8 mouse cellular contexts compared by ENCODE assay signal in the genomic region with DNA sequence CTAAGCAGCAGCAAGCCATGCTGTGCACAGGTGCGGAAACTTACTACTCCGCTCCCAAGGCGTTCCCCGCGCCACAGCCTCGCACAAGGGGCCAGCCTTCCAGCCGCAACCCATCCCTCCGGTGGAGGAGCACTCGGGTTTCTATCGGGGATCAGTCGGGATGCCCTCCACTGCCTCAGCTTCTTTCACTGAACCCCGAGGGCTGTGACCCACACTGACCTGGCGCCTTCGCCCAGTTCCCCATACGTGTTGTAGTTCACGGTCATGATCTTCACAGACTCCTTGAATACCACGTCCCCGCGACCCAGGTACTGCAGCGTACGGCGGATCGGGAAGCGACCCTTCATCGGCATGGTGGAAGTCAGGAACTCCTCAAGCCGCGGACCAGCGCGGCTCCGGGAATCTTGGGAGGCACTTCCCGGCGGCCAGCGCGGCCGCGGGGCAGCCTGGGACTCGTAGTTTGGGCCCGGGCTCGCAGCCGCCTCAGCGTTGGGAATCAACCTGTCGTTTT. TPM values are rescaled to one million over a fixed set of nuclear protein-coding genes. Genes with fewer than 3 reads are reported as not detected.
A peak's percentile ranks its signal among the peaks of the same experiment; 100 is the strongest.
DNase-seq lines count a peak whose midpoint lies in the region; ATAC-seq and TF ChIP-seq lines count a peak whose summit lies in the region.

Mrps25 (minus strand) TSS at position 413 of the 511 bp plus-strand sequence.

- peak; percentile 94 for TF ChIP-seq POLR2A in ES-Bruce4 (IDR thresholded peaks at IDR 0.05; ENCODE audit: insufficient read depth, low read length)

- TF ChIP-seq EP300 in ES-Bruce4 (IDR thresholded peaks at IDR 0.05; ENCODE audit: insufficient read depth, low read depth, low read length), result no peak
- no peak for TF ChIP-seq EP300 in liver, embryonic 14.5 days (IDR thresholded peaks at IDR 0.05; ENCODE audit: low read depth)
- no peak for TF ChIP-seq EP300 in stomach, postnatal 0 days (optimal IDR thresholded peaks at IDR 0.05)

- under 1% methylated on average over 42 of the region's 42 CpGs for WGBS in forebrain, embryonic 12.5 days
- WGBS in heart, embryonic 16.5 days, result under 1% methylated on average over 42 of the region's 42 CpGs
- WGBS in liver, embryonic 14.5 days (ENCODE audit: insufficient replicate concordance), result under 1% methylated on average over 42 of the region's 42 CpGs
- under 1% methylated on average over 42 of the region's 42 CpGs for WGBS in neural tube, embryonic 12.5 days
- 2% methylated on average over 42 of the region's 42 CpGs for WGBS in stomach, postnatal 0 days

- TF ChIP-seq CTCF in ES-Bruce4 (IDR thresholded peaks at IDR 0.05; ENCODE audit: low read depth, low read length), result no peak
- TF ChIP-seq CTCF in liver, embryonic 14.5 days (IDR thresholded peaks at IDR 0.05; ENCODE audit: low read depth), result no peak
- TF ChIP-seq CTCF in stomach, postnatal 0 days (IDR thresholded peaks at IDR 0.05; ENCODE audit: low read depth), result no peak

- H3K9me3 ChIP-seq in ES-Bruce4 (replicated peaks; ENCODE audit: control insufficient read depth, insufficient read depth, low read length, poor library complexity, severe bottlenecking), result no peaks in the 10 kb centered on the region
- H3K9me3 ChIP-seq in forebrain, embryonic 12.5 days, result 0 out of 2 replicates have a peak, but pooled peaks cover 4% of the 10 kb centered on the region
- H3K9me3 ChIP-seq in heart, embryonic 16.5 days (replicated peaks; ENCODE audit: control insufficient read depth, low read length), result peaks cover 9% of the 10 kb centered on the region
- H3K9me3 ChIP-seq in liver, embryonic 14.5 days (ENCODE audit: control insufficient read depth, low read length), result no peaks in the 10 kb centered on the region
- H3K9me3 ChIP-seq in neural tube, embryonic 12.5 days, result 0 out of 2 replicates have a peak, but pooled peaks cover 5% of the 10 kb centered on the region
- 0 out of 2 replicates have a peak, but pooled peaks cover 2% of the 10 kb centered on the region for H3K9me3 ChIP-seq in stomach, postnatal 0 days (ENCODE audit: control insufficient read depth, low read length)

- peak within 1 kb of the TSS; percentile 78 for H3K4me3 ChIP-seq in ES-Bruce4 (ENCODE audit: low read depth, low read length)
- H3K4me3 ChIP-seq in forebrain, embryonic 12.5 days (replicated peaks), result peak within 1 kb of the TSS; percentile 73
- peak within 1 kb of the TSS; percentile 90 for H3K4me3 ChIP-seq in heart, embryonic 16.5 days (ENCODE audit: low read length)
- H3K4me3 ChIP-seq in liver, embryonic 14.5 days (ENCODE audit: insufficient read depth in 1 of 2, low read depth in 2 of 2, low read length in 2 of 2), result peak within 1 kb of the TSS; percentile 72 to 89
- H3K4me3 ChIP-seq in neural tube, embryonic 12.5 days, result peak within 1 kb of the TSS; percentile 81
- H3K4me3 ChIP-seq in stomach, postnatal 0 days (ENCODE audit: low read depth, low read length), result peak within 1 kb of the TSS; percentile 88

- no peak within 1 kb of the TSS for H3K27ac ChIP-seq in ES-Bruce4 (ENCODE audit: insufficient read depth, low read length)
- peak within 1 kb of the TSS; percentile 32; the same call in 1 of the 2 replicates for H3K27ac ChIP-seq in forebrain, embryonic 12.5 days
- H3K27ac ChIP-seq in heart, embryonic 16.5 days (ENCODE audit: low read length), result peak within 1 kb of the TSS; percentile 80
- no peak within 1 kb of the TSS; the same call in 1 of the 2 replicates for H3K27ac ChIP-seq in liver, embryonic 14.5 days
- no peak within 1 kb of the TSS for H3K27ac ChIP-seq in neural tube, embryonic 12.5 days
- peak within 1 kb of the TSS; percentile 56; the same call in 1 of the 2 replicates for H3K27ac ChIP-seq in stomach, postnatal 0 days (replicated peaks)

- DNase-seq in c-Kit-positive CD71-positive TER-119-positive erythroid progenitor cells, embryonic 14.5 days (ENCODE audit: low spot score), result peak; percentile 64
- peak; percentile 73 to 83 for DNase-seq in kidney, postnatal 25 days
- DNase-seq in liver, embryonic 14.5 days (ENCODE audit: low read depth in 3 of 3, low spot score in 3 of 3), result peak; percentile 46 to 51 (median 46)
- peak; percentile 80 for DNase-seq in stomach, postnatal 0 days (ENCODE audit: low spot score)

- H3K36me3 ChIP-seq in ES-Bruce4 (ENCODE audit: control insufficient read depth, insufficient read depth, low read length, poor library complexity, severe bottlenecking), result no peaks in the 10 kb centered on the region
- peaks cover 37% of the 10 kb centered on the region for H3K36me3 ChIP-seq in forebrain, embryonic 12.5 days (replicated peaks)
- H3K36me3 ChIP-seq in heart, embryonic 16.5 days (ENCODE audit: control insufficient read depth, insufficient read depth), result peaks cover 28% of the 10 kb centered on the region
- peaks cover 4% of the 10 kb centered on the region for H3K36me3 ChIP-seq in liver, embryonic 14.5 days (replicated peaks; ENCODE audit: control insufficient read depth, insufficient read depth, low read depth)
- peaks cover 17% of the 10 kb centered on the region for H3K36me3 ChIP-seq in neural tube, embryonic 12.5 days
- H3K36me3 ChIP-seq in stomach, postnatal 0 days (ENCODE audit: control insufficient read depth, insufficient read depth, low read length), result peaks cover 1% of the 10 kb centered on the region

- no peaks in the 10 kb centered on the region for H3K4me1 ChIP-seq in ES-Bruce4 (ENCODE audit: control insufficient read depth, insufficient read depth, low read length)
- H3K4me1 ChIP-seq in forebrain, embryonic 12.5 days, result peaks cover 15% of the 10 kb centered on the region
- H3K4me1 ChIP-seq in heart, embryonic 16.5 days (ENCODE audit: control insufficient read depth, insufficient read depth, low read length), result peaks cover 11% of the 10 kb centered on the region
- H3K4me1 ChIP-seq in liver, embryonic 14.5 days (replicated peaks; ENCODE audit: control insufficient read depth in 2 of 2, insufficient read depth in 2 of 2, low read length in 1 of 2), result peaks cover 7 to 8% of the 10 kb centered on the region in 2 experiments
- H3K4me1 ChIP-seq in neural tube, embryonic 12.5 days, result peaks cover 11% of the 10 kb centered on the region
- peaks cover 3% of the 10 kb centered on the region; the same call in 1 of the 2 replicates for H3K4me1 ChIP-seq in stomach, postnatal 0 days (replicated peaks; ENCODE audit: control insufficient read depth, insufficient read depth)

- peak within 1 kb of the TSS; percentile 80 for H3K4me2 ChIP-seq in forebrain, embryonic 12.5 days
- peak within 1 kb of the TSS; percentile 83 for H3K4me2 ChIP-seq in heart, embryonic 16.5 days (ENCODE audit: low read depth, low read length)
- peak within 1 kb of the TSS; percentile 85 for H3K4me2 ChIP-seq in liver, embryonic 14.5 days (ENCODE audit: low read depth)
- H3K4me2 ChIP-seq in neural tube, embryonic 12.5 days (replicated peaks), result peak within 1 kb of the TSS; percentile 87
- peak within 1 kb of the TSS; percentile 84 for H3K4me2 ChIP-seq in stomach, postnatal 0 days (replicated peaks; ENCODE audit: low read depth)

- ATAC-seq in forebrain, embryonic 12.5 days (ENCODE audit: low FRiP score), result peak; percentile 94
- peak; percentile 93 for ATAC-seq in heart, embryonic 16.5 days (replicated peaks; ENCODE audit: extremely low read depth, insufficient read depth, low FRiP score)
- ATAC-seq in liver, embryonic 14.5 days (ENCODE audit: insufficient read depth), result peak; percentile 89
- peak; percentile 94 for ATAC-seq in neural tube, embryonic 12.5 days (ENCODE audit: low FRiP score, low read depth)
- ATAC-seq in stomach, postnatal 0 days (ENCODE audit: low FRiP score, low TSS enrichment), result peak; percentile 90

- H3K27me3 ChIP-seq in ES-Bruce4 (ENCODE audit: control insufficient read depth, insufficient read depth, low read length, poor library complexity, severe bottlenecking), result no peaks in the 10 kb centered on the region
- H3K27me3 ChIP-seq in forebrain, embryonic 12.5 days, result no peaks in the 10 kb centered on the region
- H3K27me3 ChIP-seq in heart, embryonic 16.5 days (ENCODE audit: control insufficient read depth, insufficient read depth, low read length), result no peaks in the 10 kb centered on the region
- H3K27me3 ChIP-seq in liver, embryonic 14.5 days (ENCODE audit: control insufficient read depth, insufficient read depth, low read length), result no peaks in the 10 kb centered on the region
- no peaks in the 10 kb centered on the region for H3K27me3 ChIP-seq in neural tube, embryonic 12.5 days (replicated peaks)
- H3K27me3 ChIP-seq in stomach, postnatal 0 days (ENCODE audit: control insufficient read depth, insufficient read depth, low read length), result no peaks in the 10 kb centered on the region

- peak within 1 kb of the TSS; percentile 49 for H3K9ac ChIP-seq in ES-Bruce4 (ENCODE audit: low read depth, poor library complexity, severe bottlenecking)
- peak within 1 kb of the TSS; percentile 79 for H3K9ac ChIP-seq in forebrain, embryonic 12.5 days
- peak within 1 kb of the TSS; percentile 90 for H3K9ac ChIP-seq in heart, embryonic 16.5 days (ENCODE audit: low read length)
- peak within 1 kb of the TSS; percentile 78 for H3K9ac ChIP-seq in liver, embryonic 14.5 days (replicated peaks)
- H3K9ac ChIP-seq in neural tube, embryonic 12.5 days, result peak within 1 kb of the TSS; percentile 73
- peak within 1 kb of the TSS; percentile 83 for H3K9ac ChIP-seq in stomach, postnatal 0 days (ENCODE audit: low read length)

RNA-seq across cellular contexts. Expression of gene Mrps25, which starts in this region (rescaled TPM):
- polyA plus RNA-seq in ES-Bruce4 (2011; ENCODE audit: insufficient read depth, insufficient read length, low read depth, missing spikeins), result 72.0 and 74.3 TPM in 2 replicates
- 73.0 and 73.5 TPM in 2 replicates for polyA plus RNA-seq in forebrain, embryonic 12.5 days (2016; fragmentation: Nextera tagmentation; extraction: Ambion mirVana)
- polyA plus RNA-seq in heart, embryonic 16.5 days (2015; fragmentation: Nextera tagmentation; extraction: Ambion mirVana), result 83.1 and 87.0 TPM in 2 replicates
- 6.7 and 18.2 TPM in 2 replicates for polyA plus RNA-seq in liver, embryonic 14.5 days (2012; rRNA removed)
- 37.1 and 39.1 TPM in 2 replicates for polyA plus RNA-seq in liver, embryonic 14.5 days (2014; fragmentation: Nextera tagmentation; extraction: Ambion mirVana)
- 70.0 and 70.6 TPM in 2 replicates for polyA plus RNA-seq in neural tube, embryonic 12.5 days (2016; fragmentation: Nextera tagmentation; extraction: Ambion mirVana)
- 47.9 and 53.4 TPM in 2 replicates for polyA plus RNA-seq in stomach, postnatal 0 days (2015; fragmentation: Nextera tagmentation; extraction: Ambion mirVana)

Comparison
In these comparisons a context has a peak if more than half of its experiments do, and no peak if none do; other contexts are left out.
1. H3K27ac ChIP-seq: peak in forebrain, embryonic 12.5 days (single experiment), heart, embryonic 16.5 days (single experiment) and stomach, postnatal 0 days (single experiment); none in ES-Bruce4 (single experiment), liver, embryonic 14.5 days (single experiment) and neural tube, embryonic 12.5 days (single experiment).
2. Peak in every context shown above with its lines, with median percentiles within 50 percentile points of each other: H3K4me3 ChIP-seq, H3K9ac ChIP-seq, DNase-seq, ATAC-seq and H3K4me2 ChIP-seq.